Mouse (Mus musculus) gastrocnemius, postnatal 25 days (tissue): ENCODE data around the gene Zfp961. TPM values are rescaled to one million over a fixed set of nuclear protein-coding genes. Genes with fewer than 3 reads are reported as not detected.
"Not testable (repeated sequence)": the region's sequence is repeated elsewhere in the genome, so short reads cannot be mapped to it uniquely, and the experiment has no call there.

Experiments
- DNase-seq: peaks from one replicate; pipeline ENCODE4 v3.0.0; 2022
- total RNA-seq, 2 experiments: library from RNA; stranded (reverse); gene quantifications; 1 replicate in 1 of 2; 2 replicates in 1 of 2; pipeline ENCODE4 v1.2.3; 2021

Gene Zfp961
- total RNA-seq, 2 experiments from 2014 or later: 2.4 to 3.0 TPM

GRCm38 (mm10) chr8:71961796-71962195, 11.0 kb downstream of the Zfp961 start:
- DNase-seq: no peak

GRCm38 (mm10) chr8:71964051-71964450, 13.2 kb downstream of the Zfp961 start:
- no peak for DNase-seq

GRCm38 (mm10) chr8:71965166-71965565, 14.3 kb downstream of the Zfp961 start:
- DNase-seq: no peak

GRCm38 (mm10) chr8:71966411-71966810, 15.6 kb downstream of the Zfp961 start:
- no peak for DNase-seq

- DNase-seq: no peak
These were observed 16.4 kb downstream of the Zfp961 start for GRCm38 (mm10) chr8:71967261-71967660.

- no peak for DNase-seq
These were observed 17.3 kb downstream of the Zfp961 start for GRCm38 (mm10) chr8:71968100-71968499.

GRCm38 (mm10) chr8:71968636-71969035, 17.8 kb downstream of the Zfp961 start:
- DNase-seq: no peak

- no peak for DNase-seq
These were observed 21.1 kb downstream of the Zfp961 start for GRCm38 (mm10) chr8:71971945-71972344.

- DNase-seq: no peak
These were observed 23.4 kb downstream of the Zfp961 start for GRCm38 (mm10) chr8:71974211-71974610.

GRCm38 (mm10) chr8:71981032-71981431, 30.2 kb downstream of the Zfp961 start:
- no peak for DNase-seq

- no peak for DNase-seq
These were observed 30.6 kb downstream of the Zfp961 start for GRCm38 (mm10) chr8:71981456-71981855.

- DNase-seq: no peak
These were observed 33.8 kb downstream of the Zfp961 start for GRCm38 (mm10) chr8:71984601-71985000.

- no peak for DNase-seq
These were observed 37.5 kb downstream of the Zfp961 start for GRCm38 (mm10) chr8:71988110-71988866.

GRCm38 (mm10) chr8:71988867-71989599, 38.2 kb downstream of the Zfp961 start:
- DNase-seq: no peak

GRCm38 (mm10) chr8:71999434-71999833, 48.6 kb downstream of the Zfp961 start:
- DNase-seq: no peak

- DNase-seq: no peak
These were observed 49.4 kb downstream of the Zfp961 start for GRCm38 (mm10) chr8:72000223-72000622.

- DNase-seq: no peak
These were observed 52.1 kb downstream of the Zfp961 start for GRCm38 (mm10) chr8:72002942-72003341.

- DNase-seq: no peak
These were observed 55.1 kb downstream of the Zfp961 start for GRCm38 (mm10) chr8:72005912-72006311.

- DNase-seq: no peak
These were observed 55.9 kb downstream of the Zfp961 start for GRCm38 (mm10) chr8:72006763-72007162.

GRCm38 (mm10) chr8:72008134-72008641, 57.4 kb downstream of the Zfp961 start:
- DNase-seq: peak; percentile 14

- DNase-seq: no peak
These were observed 58.6 kb downstream of the Zfp961 start, which contains the start of gene Cyp4f18 for GRCm38 (mm10) chr8:72009473-72009872. Gene Cyp4f18 (minus strand): TSS chr8:72009626.

GRCm38 (mm10) chr8:72013506-72014228, 62.8 kb downstream of the Zfp961 start:
- DNase-seq: not testable (repeated sequence)

GRCm38 (mm10) chr8:72017339-72017738, 66.5 kb downstream of the Zfp961 start:
- not testable (repeated sequence) for DNase-seq
